Mouse (Mus musculus): ENCODE data around the gene Olfr1121. TPM values are rescaled to one million over a fixed set of nuclear protein-coding genes. Genes with fewer than 3 reads are reported as not detected.

Olfr1121 gene
- not detected in 2 replicates for polyA plus RNA-seq (2012; rRNA removed)

DNA sequence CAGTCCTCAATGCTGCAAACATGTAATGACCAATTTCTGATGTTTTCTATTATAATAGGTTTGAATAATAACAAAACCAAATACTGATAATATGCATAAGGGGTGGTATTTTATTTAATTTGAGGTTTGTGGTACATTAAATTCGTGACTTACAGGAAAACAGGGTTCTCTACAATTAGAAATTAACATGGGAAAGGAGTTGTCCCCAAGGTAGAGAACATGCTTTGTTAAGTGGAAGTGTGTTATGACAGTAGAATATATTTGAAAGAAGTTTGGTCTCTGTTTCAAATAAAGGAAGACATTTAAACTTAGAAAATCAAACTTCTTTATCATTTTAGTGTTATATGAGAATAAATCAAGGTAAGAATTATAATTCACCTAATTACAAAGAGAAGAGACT, at the start of gene Olfr1121:
Gene Olfr1121 (plus strand): TSS at position 301 of the 400 bp plus-strand sequence.

DNA sequence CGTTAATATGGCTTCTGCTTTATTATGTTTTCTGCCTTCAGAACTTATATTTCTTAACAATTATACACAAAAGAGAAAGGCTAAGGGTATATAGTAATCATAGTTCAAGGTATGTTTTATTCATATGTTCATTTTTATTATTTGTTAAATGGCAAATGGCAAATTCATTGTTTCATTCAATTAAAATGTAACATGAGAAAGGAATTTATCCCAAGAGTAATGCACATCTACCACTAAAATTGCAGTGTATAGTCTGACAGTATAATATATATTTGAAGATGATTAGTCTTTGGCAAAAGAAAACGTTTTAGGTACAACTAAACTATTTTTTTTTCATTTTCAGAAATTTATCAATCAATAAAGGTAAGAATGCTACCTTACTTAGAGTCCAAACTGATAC, 15.2 kb upstream of the Olfr1121 start, which contains the start of gene Olfr1120:
Gene Olfr1120 (plus strand): TSS at position 301 of the 400 bp plus-strand sequence.

DNA sequence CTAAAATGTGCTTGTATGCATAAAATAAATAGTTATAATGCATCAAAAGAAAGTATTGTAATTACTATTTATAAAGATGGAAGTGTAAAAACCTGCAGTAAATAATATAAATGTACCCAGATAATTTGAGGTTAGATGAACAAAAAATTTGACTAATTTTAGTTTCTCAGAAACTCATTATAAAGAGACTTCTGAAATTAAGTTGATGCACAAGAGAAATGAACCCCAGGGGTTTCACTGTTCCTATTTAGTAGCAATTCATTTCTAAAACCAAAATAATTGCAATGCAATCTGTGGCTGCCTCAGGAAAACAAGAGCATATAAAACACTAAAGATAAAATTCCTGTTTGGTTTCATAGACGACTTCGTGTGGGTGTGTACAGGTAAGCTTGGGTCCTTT, 15.9 kb downstream of the Olfr1121 start, which contains the start of gene Olfr1122:
Gene Olfr1122 (plus strand): TSS at position 301 of the 400 bp plus-strand sequence.

DNA sequence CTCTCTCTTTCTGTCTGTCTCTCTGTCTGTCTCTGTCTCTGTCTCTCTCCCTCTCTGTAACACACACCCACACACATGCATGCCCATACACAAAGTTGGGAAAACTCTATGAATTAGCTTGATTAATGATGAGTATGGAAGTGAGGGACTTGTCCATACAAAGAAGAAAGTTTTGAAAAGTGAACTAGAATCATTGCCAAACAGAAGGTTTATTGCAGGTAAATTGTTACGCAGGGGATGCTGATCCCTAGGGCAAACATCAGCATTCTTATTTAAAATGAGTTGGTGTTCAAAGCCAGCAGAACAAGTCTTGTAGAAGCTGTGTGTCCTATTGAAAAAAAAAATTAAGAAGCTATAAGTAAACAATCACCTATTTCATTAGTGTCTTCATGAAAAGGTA, 46.6 kb downstream of the Olfr1121 start, which contains the start of gene Olfr1123:
Gene Olfr1123 (plus strand): TSS at position 301 of the 400 bp plus-strand sequence.

Other genes starting within 250 kb of the Olfr1121 start
- gene Olfr1110, start 229.6 kb upstream of the Olfr1121 start, polyA plus RNA-seq (2012; rRNA removed) = not detected in 2 replicates
- gene Olfr1111, start 217.3 kb upstream of the Olfr1121 start, polyA plus RNA-seq (2012; rRNA removed) = not detected in 2 replicates
- gene Olfr1112, start 182.1 kb upstream of the Olfr1121 start, polyA plus RNA-seq (2012; rRNA removed) = not detected in 2 replicates
- not detected in 2 replicates for gene Olfr1113, start 160.9 kb upstream of the Olfr1121 start, polyA plus RNA-seq (2012; rRNA removed)
- not detected in 2 replicates for gene Olfr1115, start 121.9 kb upstream of the Olfr1121 start, polyA plus RNA-seq (2012; rRNA removed)
- gene Olfr1116, start 102.4 kb upstream of the Olfr1121 start, polyA plus RNA-seq (2012; rRNA removed) = not detected in 2 replicates
- not detected in 2 replicates for gene Olfr1118, start 62.3 kb upstream of the Olfr1121 start, polyA plus RNA-seq (2012; rRNA removed)
- gene Olfr1120, start 15.1 kb upstream of the Olfr1121 start, polyA plus RNA-seq (2012; rRNA removed) = not detected in 2 replicates
- not detected in 2 replicates for gene Olfr1122, start 16.0 kb downstream of the Olfr1121 start, polyA plus RNA-seq (2012; rRNA removed)
- not detected in 2 replicates for gene Olfr1123, start 46.7 kb downstream of the Olfr1121 start, polyA plus RNA-seq (2012; rRNA removed)
- gene Olfr1124, start 60.4 kb downstream of the Olfr1121 start, polyA plus RNA-seq (2012; rRNA removed) = not detected in 2 replicates
- gene Olfr1126, start 84.1 kb downstream of the Olfr1121 start, polyA plus RNA-seq (2012; rRNA removed) = not detected in 2 replicates
- gene Pramel7, start 127.2 kb downstream of the Olfr1121 start, polyA plus RNA-seq (2012; rRNA removed) = not detected in 2 replicates
- gene Pramel6, start 136.7 kb downstream of the Olfr1121 start, polyA plus RNA-seq (2012; rRNA removed) = not detected in 2 replicates
- gene Olfr153, start 161.9 kb downstream of the Olfr1121 start, polyA plus RNA-seq (2012; rRNA removed) = not detected in 2 replicates
- not detected in 2 replicates for gene Olfr1128, start 175.6 kb downstream of the Olfr1121 start, polyA plus RNA-seq (2012; rRNA removed)
- gene Olfr1129, start 204.0 kb downstream of the Olfr1121 start, polyA plus RNA-seq (2012; rRNA removed) = not detected in 2 replicates
- gene Olfr1130, start 236.3 kb downstream of the Olfr1121 start, polyA plus RNA-seq (2012; rRNA removed) = not detected in 2 replicates

Data from central nervous system, embryonic 11.5 days (tissue).